Mouse (Mus musculus): ENCODE results near the gene Trim28.

- no peak for TF ChIP-seq CTCF (conservative IDR thresholded peaks at IDR 0.05 in 1 of 2, IDR thresholded peaks at IDR 0.05 in 1 of 2; ENCODE audit: low read depth in 2 of 2, low read length in 2 of 2)
- no peak for TF ChIP-seq MEF2A (IDR thresholded peaks at IDR 0.05; ENCODE audit: borderline replicate concordance, low read depth, low read length)
These were observed 33.2 kb upstream of the Trim28 start, which contains the start of gene Zfp324 for GRCm38 (mm10) chr7:12965678-12966091.

Data from CH12.LX (cell line).